Mouse (Mus musculus) heart, embryonic 11.5 days (tissue): ENCODE measurements at regions not wholly inside any gene's neighbourhood (a gene's known extent, or its start where the extent isn't known, plus 50 kb on each side); places are given as distances from the start of the nearest gene placed in this dataset.

Experiments
- ATAC-seq: fragments of 200-750 bp; cut with Nextera tagmentation; replicated peaks from 2 replicates; pipeline ENCODE4 v1.8.0; 2017; ENCODE audit warnings: moderate library complexity; ENCODE audit not compliant: insufficient number of reproducible peaks, low FRiP score, low TSS enrichment
- H3K27ac ChIP-seq: fragments of 300-500 bp; sonication (generic); 2 replicates; pipeline ENCODE4 v1.5.1; 2014; ENCODE audit warnings: mild to moderate bottlenecking, low read depth, low read length
- H3K27me3 ChIP-seq: fragments of 300-500 bp; sonication (generic); 2 replicates; pipeline ENCODE4 v1.6.1; 2014; ENCODE audit warnings: mild to moderate bottlenecking, low read length, mixed read lengths; ENCODE audit not compliant: control insufficient read depth, insufficient read depth
- H3K36me3 ChIP-seq: fragments of 300-500 bp; sonication (generic); 2 replicates; pipeline ENCODE4 v1.6.1; 2014; ENCODE audit warnings: mild to moderate bottlenecking, low read length, moderate library complexity, mixed read lengths; ENCODE audit not compliant: control insufficient read depth, insufficient read depth
- H3K4me1 ChIP-seq: fragments of 300-500 bp; sonication (generic); 2 replicates; pipeline ENCODE4 v1.6.1; 2014; ENCODE audit warnings: low read length; ENCODE audit not compliant: control insufficient read depth, insufficient read depth
- H3K4me2 ChIP-seq: fragments of 300-500 bp; sonication (generic); 2 replicates; pipeline ENCODE4 v1.6.1; 2014; ENCODE audit warnings: mild to moderate bottlenecking, moderate library complexity
- H3K4me3 ChIP-seq: fragments of 300-500 bp; sonication (generic); 2 replicates; pipeline ENCODE4 v1.5.1; 2014; ENCODE audit warnings: low read depth, low read length
- H3K9ac ChIP-seq: fragments of 300-500 bp; sonication (generic); 2 replicates; pipeline ENCODE4 v1.6.1; 2014; ENCODE audit warnings: mild to moderate bottlenecking, low read depth, low read length, moderate library complexity
- H3K9me3 ChIP-seq: fragments of 300-500 bp; sonication (generic); replicated peaks from 2 replicates; pipeline ENCODE4 v1.6.1; 2016; ENCODE audit warnings: low read length; ENCODE audit not compliant: control insufficient read depth
- WGBS: fragments of 180-500 bp; shearing (Covaris S2); extraction: QIAGEN DNeasy Blood & Tissue Kit; methylation state at CpG from one replicate; pipeline ENCODE4 v1.1.7; 2014; ENCODE audit not compliant: insufficient replicate concordance; 5-methylcytosine and 5-hydroxymethylcytosine counted together

DNA sequence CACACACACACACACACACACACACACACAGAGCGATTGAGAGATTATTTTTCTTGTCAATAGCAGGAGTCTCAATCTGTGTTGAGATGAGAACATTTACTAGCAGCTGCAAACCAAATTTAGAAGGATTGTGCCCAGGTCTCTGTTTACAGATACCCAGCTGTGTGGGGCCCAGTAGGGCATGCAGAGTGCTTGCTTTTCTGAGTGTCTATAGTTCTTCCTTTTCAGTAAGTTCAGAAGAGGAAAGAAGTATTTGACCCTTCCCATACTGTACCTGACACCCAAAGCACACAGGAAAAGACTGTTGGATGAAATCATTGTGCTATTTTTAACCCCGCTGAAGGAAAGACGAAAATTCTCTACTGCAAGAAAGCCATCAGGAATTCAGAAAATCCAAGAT, 110.3 kb upstream of the Gm5148 start:
- WGBS = 42% methylated on average over 3 of the region's 3 CpGs
- Histone ChIP-seq H3K27ac (no peak overlapping the region), H3K4me1 (0 out of 2 replicates have a peak, but pooled peaks cover 3% of the 10 kb centered on the region), H3K4me3 (no peak overlapping the region), H3K36me3 (no peaks in the 10 kb centered on the region), H3K9me3 (no peaks in the 10 kb centered on the region), H3K27me3 (no peaks in the 10 kb centered on the region), H3K9ac (no peak overlapping the region), H3K4me2 (no peak overlapping the region)
- no peak for ATAC-seq

DNA sequence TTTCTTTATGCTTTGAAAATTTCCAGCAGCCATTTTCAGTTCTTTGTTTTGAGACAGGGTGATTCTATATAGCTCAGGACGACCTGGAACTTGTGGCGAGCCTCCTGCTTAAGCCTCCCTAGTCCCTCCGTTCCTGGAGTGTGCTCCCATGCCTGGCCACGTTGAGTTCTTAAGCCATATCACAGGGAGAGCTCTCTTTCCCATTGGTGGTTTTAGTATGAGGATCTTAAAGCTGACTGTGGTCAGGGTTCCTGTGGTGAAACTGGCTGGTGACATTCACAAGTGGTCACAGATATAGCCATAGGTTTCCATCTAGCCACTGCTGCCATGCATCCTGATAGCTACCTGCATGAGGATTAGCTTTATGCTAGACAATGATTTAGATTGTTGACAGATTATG, 109.1 kb upstream of the Gm5148 start:
- 59% methylated on average over 4 of the region's 4 CpGs for WGBS
- Histone ChIP-seq H3K4me2 (no peak overlapping the region), H3K9ac (no peak overlapping the region), H3K4me1 (0 out of 2 replicates have a peak, but pooled peaks cover 3% of the 10 kb centered on the region), H3K36me3 (no peaks in the 10 kb centered on the region), H3K4me3 (no peak overlapping the region), H3K9me3 (no peaks in the 10 kb centered on the region), H3K27ac (no peak overlapping the region), H3K27me3 (no peaks in the 10 kb centered on the region)
- no peak for ATAC-seq

DNA sequence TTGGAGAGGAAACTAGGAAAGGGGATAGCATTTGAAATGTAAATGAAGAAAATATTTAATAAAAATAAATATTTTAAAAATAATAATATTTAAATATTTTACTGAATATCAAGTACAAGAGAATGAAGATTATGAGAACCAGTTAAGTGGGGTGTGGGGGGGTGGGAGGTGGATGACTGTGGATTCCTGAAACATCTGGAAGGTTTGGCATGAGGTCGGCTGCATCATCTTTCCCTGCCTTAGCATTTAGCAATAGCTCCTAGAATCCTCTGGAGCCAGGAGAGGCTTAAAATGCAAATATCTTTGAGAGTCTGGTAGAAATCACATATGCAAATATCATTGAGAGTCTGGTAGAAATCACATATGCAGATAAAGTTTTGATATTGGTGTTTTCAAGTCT, 103.3 kb upstream of the Gm5148 start:
- H3K27me3 ChIP-seq = no peaks in the 10 kb centered on the region
- no peaks in the 10 kb centered on the region for H3K9me3 ChIP-seq
- no peaks in the 10 kb centered on the region for H3K4me1 ChIP-seq
- H3K9ac ChIP-seq = no peak overlapping the region
- 63% methylated on average over 1 of the region's 1 CpGs for WGBS
- H3K4me2 ChIP-seq = no peak overlapping the region
- H3K27ac ChIP-seq = no peak overlapping the region
- no peaks in the 10 kb centered on the region for H3K36me3 ChIP-seq
- no peak overlapping the region for H3K4me3 ChIP-seq
- ATAC-seq = no peak

DNA sequence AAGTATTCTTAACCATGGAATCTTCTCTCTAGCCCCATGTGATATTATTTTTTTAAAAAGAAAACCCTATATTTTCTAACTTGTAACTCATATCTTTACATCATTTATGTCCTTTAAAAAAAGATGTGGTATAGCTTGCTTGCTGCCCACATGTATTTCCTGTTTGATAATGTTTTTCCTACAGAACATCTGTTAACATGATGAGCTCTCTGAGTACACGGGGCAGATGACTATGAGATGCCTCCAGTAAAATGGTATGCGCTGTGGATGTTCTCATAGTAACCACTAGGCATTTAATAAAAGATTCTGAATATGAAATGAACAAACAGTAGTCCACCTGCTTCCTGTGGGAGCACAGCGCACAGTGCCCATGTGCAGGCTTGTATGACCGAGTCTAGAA, 101.3 kb upstream of the Gm5148 start:
- Histone ChIP-seq H3K4me2 (no peak overlapping the region), H3K4me1 (no peaks in the 10 kb centered on the region), H3K9ac (no peak overlapping the region), H3K9me3 (no peaks in the 10 kb centered on the region), H3K27me3 (no peaks in the 10 kb centered on the region), H3K27ac (no peak overlapping the region), H3K4me3 (no peak overlapping the region), H3K36me3 (no peaks in the 10 kb centered on the region)
- WGBS = 87% methylated on average over 4 of the region's 4 CpGs
- ATAC-seq = no peak

DNA sequence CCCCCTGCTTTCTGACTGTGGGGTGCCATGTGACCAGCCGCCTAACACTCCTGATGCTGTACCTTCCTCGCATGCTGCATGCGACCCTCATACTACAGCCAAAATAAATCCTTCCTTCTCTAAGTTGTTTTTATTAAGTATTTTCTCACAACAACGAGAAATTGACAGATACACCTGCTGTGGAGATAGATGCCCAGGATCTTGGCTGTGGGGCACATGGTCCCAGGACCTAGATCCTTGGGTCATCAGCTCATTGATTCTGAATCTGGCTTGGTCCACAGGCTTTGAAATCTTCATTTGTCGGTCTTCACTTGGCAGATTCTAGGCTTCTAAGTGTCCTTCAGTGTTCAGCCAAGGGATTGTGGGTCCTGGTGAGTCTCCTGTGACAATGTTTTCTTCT, 100.4 kb upstream of the Gm5148 start:
- Histone ChIP-seq H3K4me3 (no peak overlapping the region), H3K27me3 (no peaks in the 10 kb centered on the region), H3K4me1 (no peaks in the 10 kb centered on the region), H3K9me3 (no peaks in the 10 kb centered on the region), H3K4me2 (no peak overlapping the region), H3K9ac (no peak overlapping the region), H3K27ac (no peak overlapping the region), H3K36me3 (no peaks in the 10 kb centered on the region)
- 79% methylated on average over 5 of the region's 5 CpGs for WGBS
- no peak for ATAC-seq

DNA sequence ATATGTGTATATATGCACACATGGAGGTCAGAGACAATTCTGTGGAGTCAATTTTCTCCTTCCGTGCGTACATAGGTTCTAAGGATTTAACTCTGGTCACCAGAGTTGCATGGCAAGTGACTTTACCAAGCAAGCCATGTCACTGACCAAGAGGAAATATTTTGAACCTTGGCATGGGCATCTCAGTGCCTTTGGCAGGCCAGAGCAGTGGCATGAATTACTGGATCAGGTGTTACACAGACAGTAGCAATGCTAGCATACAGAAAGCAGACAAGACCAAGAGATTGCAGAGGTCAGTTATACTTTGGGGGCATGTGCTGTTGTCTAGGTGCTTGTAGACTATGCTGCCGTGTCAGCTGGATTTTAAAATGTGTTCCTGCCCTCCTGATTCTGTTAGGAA, 95.2 kb upstream of the Gm5148 start:
- no peaks in the 10 kb centered on the region for H3K9me3 ChIP-seq
- no peaks in the 10 kb centered on the region for H3K27me3 ChIP-seq
- H3K4me2 ChIP-seq = no peak overlapping the region
- ATAC-seq = no peak
- no peak overlapping the region for H3K9ac ChIP-seq
- H3K27ac ChIP-seq = no peak overlapping the region
- no peak overlapping the region for H3K4me3 ChIP-seq
- H3K4me1 ChIP-seq = no peaks in the 10 kb centered on the region
- no peaks in the 10 kb centered on the region for H3K36me3 ChIP-seq
- WGBS = 66% methylated on average over 3 of the region's 3 CpGs

DNA sequence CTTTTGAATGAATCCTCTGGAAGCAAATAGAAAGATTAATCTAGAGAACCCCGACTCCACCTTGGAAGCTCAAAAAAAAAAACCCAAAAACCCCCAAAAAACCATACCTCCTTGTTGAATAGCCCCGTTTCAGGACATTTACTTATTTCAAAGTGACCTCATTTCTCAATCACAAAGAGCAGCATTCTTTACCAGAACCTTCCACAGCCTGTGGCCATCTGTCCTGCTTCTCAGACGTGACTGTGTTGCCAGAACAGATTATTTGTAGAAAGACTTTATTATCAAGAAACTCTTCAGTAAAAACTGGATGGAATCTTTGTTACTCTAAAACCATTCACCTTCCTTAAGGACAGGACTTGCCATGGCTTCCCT, 93.1 kb upstream of the Gm5148 start:
- ATAC-seq = no peak

DNA sequence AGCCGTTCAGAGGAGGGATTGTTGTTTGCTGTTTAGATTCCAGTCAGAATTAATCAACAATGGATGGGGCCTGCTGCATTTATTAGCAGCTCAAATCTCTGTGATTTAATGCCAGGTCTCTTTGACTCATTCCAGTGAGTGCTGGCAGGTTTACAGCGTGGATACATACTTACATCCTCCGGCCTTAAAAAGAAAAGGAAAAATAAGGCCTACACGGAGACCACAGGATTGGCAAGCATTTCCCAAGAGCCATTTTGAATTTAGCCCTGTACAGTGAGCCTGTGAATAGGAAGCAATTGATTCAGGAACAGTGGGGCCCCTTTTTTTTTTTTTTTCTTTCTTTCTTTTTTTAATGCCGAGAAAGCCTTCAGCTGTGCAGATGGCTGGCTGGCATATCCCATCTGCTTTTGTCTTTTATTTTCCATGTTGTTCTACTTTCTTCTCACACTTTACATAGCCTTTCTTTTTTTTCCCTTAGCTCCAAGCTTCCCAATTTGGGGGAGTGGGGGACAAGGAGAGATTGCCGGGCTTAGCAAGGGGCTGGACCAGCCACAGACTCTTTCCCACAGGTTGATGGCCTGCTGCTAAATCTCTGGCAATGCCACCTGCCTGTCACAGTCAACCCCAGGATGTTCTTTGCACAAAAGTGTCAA, 92.6 kb upstream of the Gm5148 start:
- Histone ChIP-seq H3K27ac (no peak overlapping the region), H3K36me3 (no peaks in the 10 kb centered on the region), H3K4me2 (no peak overlapping the region), H3K27me3 (no peaks in the 10 kb centered on the region), H3K4me1 (no peaks in the 10 kb centered on the region), H3K4me3 (no peak overlapping the region), H3K9me3 (no peaks in the 10 kb centered on the region), H3K9ac (no peak overlapping the region)
- no peak for ATAC-seq
- 79% methylated on average over 6 of the region's 6 CpGs for WGBS

More for the DNA sequence above, 93.1 kb upstream of the Gm5148 start:
- Histone ChIP-seq H3K4me1 (no peaks in the 10 kb centered on the region), H3K36me3 (no peaks in the 10 kb centered on the region), H3K9ac (no peak overlapping the region), H3K4me3 (no peak overlapping the region), H3K27me3 (no peaks in the 10 kb centered on the region), H3K27ac (no peak overlapping the region), H3K4me2 (no peak overlapping the region), H3K9me3 (no peaks in the 10 kb centered on the region)
- 72% methylated on average over 3 of the region's 3 CpGs for WGBS

DNA sequence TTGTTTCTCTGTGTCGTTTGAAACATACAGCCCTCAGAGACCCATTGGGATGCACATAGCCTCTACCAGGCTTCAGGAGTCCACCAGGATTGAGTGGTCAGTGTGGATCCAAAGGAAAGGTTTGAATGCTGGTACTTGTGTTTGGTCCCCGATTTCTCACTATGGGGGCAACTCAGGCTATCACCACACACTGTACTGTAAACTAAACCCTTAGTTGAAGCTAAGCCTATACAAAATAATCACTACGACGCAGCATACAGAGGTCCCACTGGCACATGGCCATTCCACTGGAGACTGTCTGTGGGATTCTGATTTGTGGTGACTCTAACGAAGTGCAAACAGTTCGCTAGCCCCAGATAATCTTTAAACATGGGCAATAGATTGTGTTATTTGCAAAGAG, 91.5 kb upstream of the Gm5148 start:
- H3K27me3 ChIP-seq = no peaks in the 10 kb centered on the region
- H3K27ac ChIP-seq = no peak overlapping the region
- no peaks in the 10 kb centered on the region for H3K9me3 ChIP-seq
- H3K4me1 ChIP-seq = no peaks in the 10 kb centered on the region
- no peak for ATAC-seq
- H3K4me3 ChIP-seq = no peak overlapping the region
- no peaks in the 10 kb centered on the region for H3K36me3 ChIP-seq
- H3K9ac ChIP-seq = no peak overlapping the region
- H3K4me2 ChIP-seq = no peak overlapping the region
- 92% methylated on average over 6 of the region's 6 CpGs for WGBS
